Mouse (Mus musculus): ENCODE measurements around the gene Hs6st1. TPM values are rescaled to one million over a fixed set of nuclear protein-coding genes. Genes with fewer than 3 reads are reported as not detected.
A peak's percentile ranks its signal among the peaks of the same experiment; 100 is the strongest.

The Hs6st1 gene
- polyA plus RNA-seq, 1 experiment: 75.6 TPM

DNA sequence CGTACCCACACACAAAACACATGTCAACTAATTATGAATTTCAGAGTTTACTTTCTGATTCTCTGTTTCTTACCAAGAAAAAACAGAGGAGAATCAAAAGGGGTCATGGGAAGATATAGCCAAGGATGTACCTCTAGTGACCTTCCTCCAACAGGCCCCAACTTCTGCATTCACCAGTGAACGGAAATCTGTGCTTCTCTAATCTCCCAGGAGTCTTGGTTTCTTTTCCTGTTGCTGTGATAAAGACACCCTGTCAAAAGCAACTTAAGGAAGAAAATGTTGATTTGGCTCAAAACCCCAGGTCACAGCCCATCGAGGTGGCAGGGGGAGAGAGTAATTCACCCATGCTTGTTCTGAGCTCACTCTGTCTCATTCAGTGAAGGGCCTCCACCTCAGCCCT lies 65.4 kb downstream of the Hs6st1 start:
- no peak overlapping the region for H3K9ac ChIP-seq (ENCODE audit: low read depth, poor library complexity, severe bottlenecking)
- no peaks in the 10 kb centered on the region for H3K4me1 ChIP-seq (ENCODE audit: control insufficient read depth, insufficient read depth, low read length)
- no peaks in the 10 kb centered on the region for H3K9me3 ChIP-seq (replicated peaks; ENCODE audit: control insufficient read depth, insufficient read depth, low read length, poor library complexity, severe bottlenecking)
- H3K4me3 ChIP-seq (ENCODE audit: low read depth, low read length): no peak overlapping the region
- no peak overlapping the region for H3K27ac ChIP-seq (ENCODE audit: insufficient read depth, low read length)
- no peaks in the 10 kb centered on the region for H3K27me3 ChIP-seq (ENCODE audit: control insufficient read depth, insufficient read depth, low read length, poor library complexity, severe bottlenecking)
- TF ChIP-seq CTCF (IDR thresholded peaks at IDR 0.05; ENCODE audit: low read depth, low read length): no peak
- TF ChIP-seq POLR2A (IDR thresholded peaks at IDR 0.05; ENCODE audit: insufficient read depth, low read length): no peak
- no peak for TF ChIP-seq EP300 (IDR thresholded peaks at IDR 0.05; ENCODE audit: insufficient read depth, low read depth, low read length)
- no peaks in the 10 kb centered on the region for H3K36me3 ChIP-seq (ENCODE audit: control insufficient read depth, insufficient read depth, low read length, poor library complexity, severe bottlenecking)

DNA sequence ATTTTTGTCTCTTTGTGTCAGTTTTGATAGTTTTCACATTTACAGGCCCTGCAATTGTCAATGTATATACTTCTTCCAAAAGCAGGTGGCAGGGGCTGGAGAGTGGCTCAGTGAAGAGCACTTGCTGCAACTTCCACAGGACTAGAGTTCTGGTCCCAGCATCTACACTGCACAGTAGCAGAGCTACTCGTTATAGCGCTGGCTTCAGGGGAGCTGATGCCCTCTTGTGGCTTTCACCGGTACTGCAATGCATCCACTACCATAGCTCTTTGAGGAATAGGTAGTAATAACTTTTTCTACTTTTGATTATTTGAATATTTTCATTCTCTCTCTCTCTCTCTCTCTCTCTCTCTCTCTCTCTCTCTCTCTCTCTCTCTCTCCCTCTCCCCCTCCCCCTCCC lies 66.4 kb downstream of the Hs6st1 start:
- no peak overlapping the region for H3K27ac ChIP-seq (ENCODE audit: insufficient read depth, low read length)
- H3K9ac ChIP-seq (ENCODE audit: low read depth, poor library complexity, severe bottlenecking): no peak overlapping the region
- TF ChIP-seq POLR2A (IDR thresholded peaks at IDR 0.05; ENCODE audit: insufficient read depth, low read length): no peak
- peak; percentile 94 for TF ChIP-seq CTCF (IDR thresholded peaks at IDR 0.05; ENCODE audit: low read depth, low read length)
- no peak for TF ChIP-seq EP300 (IDR thresholded peaks at IDR 0.05; ENCODE audit: insufficient read depth, low read depth, low read length)
- no peaks in the 10 kb centered on the region for H3K4me1 ChIP-seq (ENCODE audit: control insufficient read depth, insufficient read depth, low read length)
- no peaks in the 10 kb centered on the region for H3K36me3 ChIP-seq (ENCODE audit: control insufficient read depth, insufficient read depth, low read length, poor library complexity, severe bottlenecking)
- H3K27me3 ChIP-seq (ENCODE audit: control insufficient read depth, insufficient read depth, low read length, poor library complexity, severe bottlenecking): no peaks in the 10 kb centered on the region
- no peak overlapping the region for H3K4me3 ChIP-seq (ENCODE audit: low read depth, low read length)
- H3K9me3 ChIP-seq (replicated peaks; ENCODE audit: control insufficient read depth, insufficient read depth, low read length, poor library complexity, severe bottlenecking): no peaks in the 10 kb centered on the region

DNA sequence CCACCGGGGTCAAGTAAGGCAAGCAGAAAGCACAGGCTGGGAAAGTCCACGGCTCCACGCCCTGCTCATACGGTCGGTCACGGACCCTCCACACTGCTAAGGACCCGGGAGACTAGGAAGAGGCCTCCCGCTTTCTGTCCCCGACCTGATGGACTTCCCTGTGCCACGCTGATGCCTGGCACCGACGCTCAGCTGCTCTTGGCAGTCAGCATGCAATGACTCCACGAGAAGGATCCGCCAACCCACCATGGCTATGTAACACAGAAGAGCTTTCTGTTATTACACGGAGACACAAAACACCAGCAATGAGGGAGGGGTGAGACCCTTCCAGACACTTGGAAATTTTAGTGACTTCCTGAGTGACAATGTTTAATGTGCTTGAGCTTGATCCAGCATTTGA lies 72.1 kb downstream of the Hs6st1 start:
- H3K36me3 ChIP-seq (ENCODE audit: control insufficient read depth, insufficient read depth, low read length, poor library complexity, severe bottlenecking): peaks cover 6% of the 10 kb centered on the region
- no peaks in the 10 kb centered on the region for H3K4me1 ChIP-seq (ENCODE audit: control insufficient read depth, insufficient read depth, low read length)
- H3K9me3 ChIP-seq (replicated peaks; ENCODE audit: control insufficient read depth, insufficient read depth, low read length, poor library complexity, severe bottlenecking): no peaks in the 10 kb centered on the region
- no peak overlapping the region for H3K4me3 ChIP-seq (ENCODE audit: low read depth, low read length)
- H3K27ac ChIP-seq (ENCODE audit: insufficient read depth, low read length): no peak overlapping the region
- H3K27me3 ChIP-seq (ENCODE audit: control insufficient read depth, insufficient read depth, low read length, poor library complexity, severe bottlenecking): no peaks in the 10 kb centered on the region
- TF ChIP-seq EP300 (IDR thresholded peaks at IDR 0.05; ENCODE audit: insufficient read depth, low read depth, low read length): no peak
- no peak for TF ChIP-seq CTCF (IDR thresholded peaks at IDR 0.05; ENCODE audit: low read depth, low read length)
- no peak for TF ChIP-seq POLR2A (IDR thresholded peaks at IDR 0.05; ENCODE audit: insufficient read depth, low read length)
- no peak overlapping the region for H3K9ac ChIP-seq (ENCODE audit: low read depth, poor library complexity, severe bottlenecking)

DNA sequence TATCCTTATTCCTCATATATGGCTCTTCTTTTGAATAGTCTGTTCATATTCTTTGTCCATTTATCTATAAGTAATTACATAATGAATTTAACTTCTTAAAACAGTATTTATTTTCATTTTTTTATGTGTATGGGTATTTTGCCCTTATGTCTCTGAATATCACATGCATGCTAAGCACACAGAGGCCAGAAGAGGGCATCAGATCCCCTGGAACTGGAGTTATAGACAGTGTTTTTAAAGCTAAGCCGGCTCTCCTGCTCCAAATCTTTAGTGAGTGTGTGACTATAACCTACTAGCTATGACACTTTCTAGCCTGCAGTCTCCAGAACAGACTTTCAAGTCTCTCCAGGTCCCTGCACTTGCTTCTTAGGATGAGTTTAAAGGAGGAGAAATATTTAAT lies 76.8 kb downstream of the Hs6st1 start:
- no peaks in the 10 kb centered on the region for H3K4me1 ChIP-seq (ENCODE audit: control insufficient read depth, insufficient read depth, low read length)
- peaks cover 31% of the 10 kb centered on the region for H3K36me3 ChIP-seq (ENCODE audit: control insufficient read depth, insufficient read depth, low read length, poor library complexity, severe bottlenecking)
- no peak overlapping the region for H3K9ac ChIP-seq (ENCODE audit: low read depth, poor library complexity, severe bottlenecking)
- no peaks in the 10 kb centered on the region for H3K9me3 ChIP-seq (replicated peaks; ENCODE audit: control insufficient read depth, insufficient read depth, low read length, poor library complexity, severe bottlenecking)
- H3K27ac ChIP-seq (ENCODE audit: insufficient read depth, low read length): no peak overlapping the region
- no peak for TF ChIP-seq EP300 (IDR thresholded peaks at IDR 0.05; ENCODE audit: insufficient read depth, low read depth, low read length)
- TF ChIP-seq POLR2A (IDR thresholded peaks at IDR 0.05; ENCODE audit: insufficient read depth, low read length): no peak
- no peak for TF ChIP-seq CTCF (IDR thresholded peaks at IDR 0.05; ENCODE audit: low read depth, low read length)
- H3K27me3 ChIP-seq (ENCODE audit: control insufficient read depth, insufficient read depth, low read length, poor library complexity, severe bottlenecking): no peaks in the 10 kb centered on the region
- H3K4me3 ChIP-seq (ENCODE audit: low read depth, low read length): no peak overlapping the region

DNA sequence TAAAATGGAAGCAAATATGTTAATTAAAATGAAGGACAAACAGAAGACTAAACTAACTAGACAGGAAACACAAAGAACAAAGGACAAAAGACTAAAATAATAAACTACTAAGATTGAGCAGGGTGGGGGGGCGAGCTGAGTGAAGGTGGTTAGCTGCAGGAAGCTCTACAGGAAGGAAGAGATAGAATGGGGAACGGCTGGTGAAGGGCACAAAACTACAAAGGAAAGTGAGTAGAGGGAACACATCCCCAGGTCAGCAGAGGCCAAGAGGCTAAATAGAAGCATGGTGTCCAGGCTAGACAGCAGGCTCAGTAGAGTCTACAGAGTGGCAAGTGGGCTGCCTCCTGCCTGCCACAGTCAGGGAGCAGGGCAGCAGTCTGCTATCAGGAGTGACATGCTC lies 80.6 kb downstream of the Hs6st1 start:
- H3K27me3 ChIP-seq (ENCODE audit: control insufficient read depth, insufficient read depth, low read length, poor library complexity, severe bottlenecking): no peaks in the 10 kb centered on the region
- TF ChIP-seq EP300 (IDR thresholded peaks at IDR 0.05; ENCODE audit: insufficient read depth, low read depth, low read length) (no peak), POLR2A (IDR thresholded peaks at IDR 0.05; ENCODE audit: insufficient read depth, low read length) (no peak), CTCF (IDR thresholded peaks at IDR 0.05; ENCODE audit: low read depth, low read length) (no peak)
- no peak overlapping the region for H3K27ac ChIP-seq (ENCODE audit: insufficient read depth, low read length)
- no peaks in the 10 kb centered on the region for H3K9me3 ChIP-seq (replicated peaks; ENCODE audit: control insufficient read depth, insufficient read depth, low read length, poor library complexity, severe bottlenecking)
- H3K9ac ChIP-seq (ENCODE audit: low read depth, poor library complexity, severe bottlenecking): no peak overlapping the region
- H3K36me3 ChIP-seq (ENCODE audit: control insufficient read depth, insufficient read depth, low read length, poor library complexity, severe bottlenecking): peaks cover 46% of the 10 kb centered on the region
- no peaks in the 10 kb centered on the region for H3K4me1 ChIP-seq (ENCODE audit: control insufficient read depth, insufficient read depth, low read length)
- H3K4me3 ChIP-seq (ENCODE audit: low read depth, low read length): no peak overlapping the region

DNA sequence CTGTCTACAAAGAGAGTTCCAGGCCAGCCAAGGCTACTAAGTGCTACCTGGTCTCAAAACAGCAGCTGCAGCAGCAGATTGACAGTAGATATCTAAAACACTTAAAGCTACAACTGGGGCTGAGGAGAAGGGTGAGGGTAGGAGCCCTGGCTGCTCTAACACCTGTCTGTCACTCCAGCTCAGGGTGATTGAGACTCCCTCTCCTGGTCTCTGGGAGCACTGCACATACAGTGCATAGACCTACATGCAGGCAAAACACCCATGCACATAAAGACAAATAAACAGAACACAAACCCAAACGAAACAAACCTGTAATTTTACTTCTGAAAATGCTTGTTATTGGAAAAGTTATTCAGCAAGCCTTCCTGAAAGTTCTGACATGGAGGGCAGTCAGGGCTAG lies 81.2 kb downstream of the Hs6st1 start:
- H3K4me1 ChIP-seq (ENCODE audit: control insufficient read depth, insufficient read depth, low read length): no peaks in the 10 kb centered on the region
- no peak overlapping the region for H3K4me3 ChIP-seq (ENCODE audit: low read depth, low read length)
- TF ChIP-seq CTCF (IDR thresholded peaks at IDR 0.05; ENCODE audit: low read depth, low read length) (peak; percentile 68), EP300 (IDR thresholded peaks at IDR 0.05; ENCODE audit: insufficient read depth, low read depth, low read length) (no peak)
- peaks cover 45% of the 10 kb centered on the region for H3K36me3 ChIP-seq (ENCODE audit: control insufficient read depth, insufficient read depth, low read length, poor library complexity, severe bottlenecking)
- no peak overlapping the region for H3K27ac ChIP-seq (ENCODE audit: insufficient read depth, low read length)
- no peaks in the 10 kb centered on the region for H3K27me3 ChIP-seq (ENCODE audit: control insufficient read depth, insufficient read depth, low read length, poor library complexity, severe bottlenecking)
- no peak overlapping the region for H3K9ac ChIP-seq (ENCODE audit: low read depth, poor library complexity, severe bottlenecking)
- no peaks in the 10 kb centered on the region for H3K9me3 ChIP-seq (replicated peaks; ENCODE audit: control insufficient read depth, insufficient read depth, low read length, poor library complexity, severe bottlenecking)

Other genes with a start within 250 kb of the Hs6st1 start
- 76.7 and 77.5 TPM in 2 replicates for gene Uggt1, start 176.3 kb downstream of the Hs6st1 start, polyA plus RNA-seq (2011; ENCODE audit: insufficient read depth, insufficient read length, low read depth, missing spikeins)
- not detected in 2 replicates for gene Neurl3, start 206.3 kb downstream of the Hs6st1 start, polyA plus RNA-seq (2011; ENCODE audit: insufficient read depth, insufficient read length, low read depth, missing spikeins)
- 3.5 and 4.1 TPM in 2 replicates for gene Arid5a, start 239.3 kb downstream of the Hs6st1 start, polyA plus RNA-seq (2011; ENCODE audit: insufficient read depth, insufficient read length, low read depth, missing spikeins)

All from ES-Bruce4 (cell line).